Mouse (Mus musculus) olfactory bulb, adult 2 months (tissue): ENCODE measurements around the gene Ppm1k.

Experiments used
- CTCF ChIP-seq: fragments of 200-500 bp; IDR thresholded peaks from 2 replicates; pipeline ENCODE4 v1.5.1; 2012; ENCODE audit warnings: low read depth, mild to moderate bottlenecking, low read length, moderate library complexity; ENCODE audit not compliant: insufficient read depth
- POLR2A ChIP-seq: fragments of 200-500 bp; IDR thresholded peaks from 2 replicates; pipeline ENCODE4 v1.6.1; 2012; ENCODE audit warnings: mild to moderate bottlenecking, low read depth, low read length, moderate library complexity; ENCODE audit not compliant: insufficient read depth

DNA sequence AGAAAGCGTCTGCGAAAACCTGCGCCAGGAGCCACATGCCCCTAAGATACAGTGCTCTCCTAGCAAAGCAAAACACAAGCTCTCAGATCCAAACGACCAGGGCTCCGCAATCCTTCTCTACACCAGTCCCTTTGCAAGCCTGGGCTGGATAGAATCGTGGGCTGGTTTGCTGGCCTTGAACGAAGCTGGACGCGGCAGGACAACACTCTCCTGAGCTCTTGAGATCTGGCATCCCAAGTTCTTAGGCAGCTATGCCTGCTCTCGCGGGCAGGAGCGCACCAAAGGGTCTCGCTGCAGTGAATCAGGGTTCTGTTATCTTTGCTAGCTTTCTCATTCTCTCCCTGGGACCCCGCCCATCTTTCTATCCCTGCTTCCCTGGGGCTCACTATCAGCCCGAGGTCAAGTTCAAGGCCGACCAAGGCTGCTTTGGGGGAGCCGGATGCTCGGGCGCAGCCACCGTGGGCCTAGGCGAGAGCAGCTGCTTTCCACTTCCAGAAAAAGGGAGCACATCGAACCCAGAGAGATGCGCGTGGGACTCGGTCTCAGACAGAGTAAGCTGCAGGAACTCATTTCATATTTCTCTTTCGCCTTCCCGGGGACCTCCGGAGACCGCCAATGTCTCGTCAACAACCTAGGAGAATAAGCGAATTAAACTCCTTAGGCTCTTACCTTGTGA is 519 bp downstream of the Ppm1k start:
- TF ChIP-seq CTCF (peak; percentile 26; the same call in 1 of the 2 replicates), POLR2A (no peak)
